Mouse (Mus musculus) forebrain, embryonic 16.5 days (tissue): Measurements from ENCODE around the gene Abtb1. TPM values are rescaled to one million over a fixed set of nuclear protein-coding genes. Genes with fewer than 3 reads are reported as not detected.

Experiments used
- ATAC-seq: fragments of 200-750 bp; cut with Nextera tagmentation; 2 replicates; pipeline ENCODE4 v1.8.0; 2017; ENCODE audit warnings: mild to moderate bottlenecking, moderate library complexity
- H3K27ac ChIP-seq: fragments of 300-500 bp; sonication (generic); 2 replicates; pipeline ENCODE4 v1.5.1; 2014; ENCODE audit warnings: low read length, control low read depth
- H3K27me3 ChIP-seq: fragments of 300-500 bp; sonication (generic); replicated peaks from 2 replicates; pipeline ENCODE4 v1.6.1; 2014; ENCODE audit warnings: low read length; ENCODE audit not compliant: control insufficient read depth, insufficient read depth
- H3K36me3 ChIP-seq: fragments of 300-500 bp; sonication (generic); 2 replicates; pipeline ENCODE4 v1.6.1; 2014; ENCODE audit not compliant: control insufficient read depth, insufficient read depth
- H3K4me1 ChIP-seq: fragments of 300-500 bp; sonication (generic); replicated peaks from 2 replicates; pipeline ENCODE4 v1.6.1; 2014; ENCODE audit warnings: low read length; ENCODE audit not compliant: control insufficient read depth, insufficient read depth
- H3K4me2 ChIP-seq: fragments of 300-500 bp; sonication (generic); 2 replicates; pipeline ENCODE4 v1.6.1; 2014; ENCODE audit warnings: mild to moderate bottlenecking, low read length, control low read depth
- H3K4me3 ChIP-seq: fragments of 300-500 bp; sonication (generic); replicated peaks from 2 replicates; pipeline ENCODE4 v1.5.1; 2014; ENCODE audit warnings: mild to moderate bottlenecking, low read length, control low read depth
- H3K9ac ChIP-seq: fragments of 300-500 bp; sonication (generic); replicated peaks from 2 replicates; pipeline ENCODE4 v1.6.1; 2014; ENCODE audit warnings: low read depth, low read length, control low read depth
- H3K9me3 ChIP-seq: fragments of 300-500 bp; sonication (generic); 2 replicates; pipeline ENCODE4 v1.6.1; 2016; ENCODE audit warnings: low read length; ENCODE audit not compliant: control insufficient read depth
- WGBS: fragments of 180-500 bp; shearing (Covaris S2); extraction: QIAGEN DNeasy Blood & Tissue Kit; methylation state at CpG from one replicate; pipeline ENCODE4 v1.1.7; 2014; 5-methylcytosine and 5-hydroxymethylcytosine counted together
- polyA plus RNA-seq: library from polyadenylated mRNA; unstranded; fragments of >200 nt; fragmentation: Nextera tagmentation; extraction: Ambion mirVana; gene quantifications from 2 replicates; pipeline ENCODE4 v1.2.1, GENCODE M21; 2015

Gene Abtb1
- polyA plus RNA-seq, 1 experiment from 2014 or later: 44.7 TPM

- Histone ChIP-seq H3K27ac (no peak overlapping the region), H3K27me3 (no peaks in the 10 kb centered on the region), H3K4me1 (peaks cover 20% of the 10 kb centered on the region), H3K4me3 (no peak overlapping the region), H3K9ac (no peak overlapping the region), H3K36me3 (peaks cover 27% of the 10 kb centered on the region), H3K9me3 (no peaks in the 10 kb centered on the region), H3K4me2 (no peak overlapping the region)
- ATAC-seq: no peak
- 80% methylated on average over 9 of the region's 9 CpGs for WGBS
Observed at GRCm38 (mm10) chr6:88843781-88844725, 2.3 kb upstream of the Abtb1 start.

- no peaks in the 10 kb centered on the region for H3K27me3 ChIP-seq
- no peak overlapping the region; the same call in 1 of the 2 replicates for H3K27ac ChIP-seq
- no peak for ATAC-seq
- WGBS: 74% methylated on average over 7 of the region's 7 CpGs
- peaks cover 20% of the 10 kb centered on the region for H3K4me1 ChIP-seq
- H3K4me3 ChIP-seq: peak overlapping the region; percentile 81; the same call in 1 of the 2 replicates
- H3K4me2 ChIP-seq: peak overlapping the region; percentile 97; the same call in 1 of the 2 replicates
- H3K9me3 ChIP-seq: no peaks in the 10 kb centered on the region
- no peak overlapping the region; the same call in 1 of the 2 replicates for H3K9ac ChIP-seq
- H3K36me3 ChIP-seq: peaks cover 27% of the 10 kb centered on the region
Observed at GRCm38 (mm10) chr6:88843241-88843640, 1.5 kb upstream of the Abtb1 start.

DNA sequence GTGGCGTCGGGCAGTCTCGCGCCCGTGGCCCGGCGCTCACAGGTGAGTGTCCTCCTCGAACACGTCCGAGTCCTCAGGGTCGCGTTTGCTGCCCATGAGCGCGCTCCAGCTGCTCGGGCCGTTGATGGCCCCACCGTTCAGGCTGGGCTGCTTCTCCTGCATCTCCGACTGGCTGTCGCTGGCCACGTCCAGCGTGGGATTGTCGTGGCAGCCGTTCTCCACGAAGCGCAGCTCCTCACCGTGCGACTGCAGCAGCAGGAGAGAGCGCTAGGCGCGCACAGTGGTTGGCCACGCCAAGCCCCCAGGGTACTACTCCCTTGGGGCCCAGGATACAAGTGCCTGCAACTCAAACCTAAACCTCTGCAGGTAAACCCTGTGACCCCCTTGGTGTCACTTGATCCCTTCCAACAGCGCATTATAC is 957 bp upstream of the Abtb1 start:
- WGBS: 2% methylated on average over 32 of the region's 32 CpGs
- Histone ChIP-seq H3K27me3 (no peaks in the 10 kb centered on the region), H3K4me3 (peak overlapping the region; percentile 81), H3K4me2 (peak overlapping the region; percentile 97), H3K27ac (peak overlapping the region; percentile 66), H3K9me3 (no peaks in the 10 kb centered on the region), H3K4me1 (peaks cover 20% of the 10 kb centered on the region), H3K9ac (peak overlapping the region; percentile 53), H3K36me3 (peaks cover 27% of the 10 kb centered on the region)
- ATAC-seq: peak; percentile 5

GRCm38 (mm10) chr6:88841514-88841780 is 337 bp downstream of the Abtb1 start:
- peak; percentile 19 for ATAC-seq
- no peaks in the 10 kb centered on the region for H3K9me3 ChIP-seq

GRCm38 (mm10) chr6:88840791-88841513 is 832 bp downstream of the Abtb1 start:
- Histone ChIP-seq H3K27me3 (no peaks in the 10 kb centered on the region), H3K27ac (peak overlapping the region; percentile 66), H3K9ac (peak overlapping the region; percentile 85), H3K4me1 (peaks cover 20% of the 10 kb centered on the region), H3K9me3 (no peaks in the 10 kb centered on the region), H3K4me2 (peak overlapping the region; percentile 97), H3K36me3 (peaks cover 28% of the 10 kb centered on the region), H3K4me3 (peak overlapping the region; percentile 81)
- ATAC-seq: no peak
- WGBS: 54% methylated on average over 9 of the region's 9 CpGs

More at GRCm38 (mm10) chr6:88841514-88841780, 337 bp downstream of the Abtb1 start:
- Histone ChIP-seq H3K27me3 (no peaks in the 10 kb centered on the region), H3K9ac (peak overlapping the region; percentile 85), H3K4me3 (peak overlapping the region; percentile 81), H3K4me1 (peaks cover 20% of the 10 kb centered on the region), H3K36me3 (peaks cover 26% of the 10 kb centered on the region), H3K27ac (peak overlapping the region; percentile 66), H3K4me2 (peak overlapping the region; percentile 97)
- 0% methylated on average over 18 of the region's 22 CpGs for WGBS

GRCm38 (mm10) chr6:88840211-88840610 is 1.6 kb downstream of the Abtb1 start:
- Histone ChIP-seq H3K4me3 (no peak overlapping the region), H3K4me1 (peaks cover 20% of the 10 kb centered on the region), H3K9ac (no peak overlapping the region), H3K4me2 (no peak overlapping the region; the same call in 1 of the 2 replicates), H3K36me3 (peaks cover 27% of the 10 kb centered on the region), H3K27me3 (no peaks in the 10 kb centered on the region), H3K9me3 (no peaks in the 10 kb centered on the region), H3K27ac (no peak overlapping the region)
- WGBS: 67% methylated on average over 3 of the region's 3 CpGs
- ATAC-seq: no peak

DNA sequence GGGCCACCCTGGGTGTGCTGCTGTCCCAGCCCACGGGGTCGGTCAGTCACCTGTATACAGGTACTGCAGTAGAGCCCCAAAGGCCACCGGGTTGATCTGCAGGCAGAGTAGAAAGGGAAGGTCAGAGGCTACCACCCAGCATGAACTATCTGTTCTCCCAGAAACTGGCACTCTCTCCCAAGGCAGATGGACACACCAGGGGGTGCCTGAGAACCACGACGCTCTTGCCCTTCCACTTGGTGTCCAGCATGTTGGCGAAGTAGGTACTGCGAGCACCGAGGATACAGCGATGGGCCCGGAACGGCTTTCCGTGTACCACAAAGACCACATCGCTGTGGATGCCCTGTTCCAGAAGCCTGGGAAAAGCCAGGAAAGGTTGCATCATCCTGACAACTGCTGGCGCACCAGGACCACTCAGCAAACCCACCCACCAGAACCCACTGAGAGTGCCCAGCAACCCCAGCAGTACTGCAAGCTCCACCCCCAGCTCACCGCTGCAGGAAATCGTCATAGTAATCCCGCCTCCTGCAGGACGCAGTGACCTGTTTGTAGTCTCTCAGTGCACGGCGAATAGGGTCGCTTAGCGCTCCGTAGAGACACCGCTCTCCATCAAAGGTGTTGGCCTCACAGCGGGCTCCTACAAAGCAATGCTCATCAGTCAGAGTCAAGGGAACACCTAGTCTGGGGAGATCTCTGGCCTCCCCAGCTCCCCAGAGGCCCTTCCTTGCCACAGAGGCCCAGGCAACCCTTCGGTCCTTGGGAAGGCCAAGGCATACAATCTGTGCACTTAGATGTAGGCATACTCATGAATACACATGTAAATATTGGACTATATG is 2.4 kb downstream of the Abtb1 start:
- 86% methylated on average over 26 of the region's 26 CpGs for WGBS
- no peak overlapping the region for H3K4me2 ChIP-seq
- peaks cover 27% of the 10 kb centered on the region for H3K36me3 ChIP-seq

GRCm38 (mm10) chr6:88838613-88839012 is 3.2 kb downstream of the Abtb1 start:
- ATAC-seq: no peak
- peaks cover 25% of the 10 kb centered on the region for H3K36me3 ChIP-seq
- no peak overlapping the region for H3K4me2 ChIP-seq
- no peak overlapping the region for H3K4me3 ChIP-seq
- WGBS: 91% methylated on average over 10 of the region's 10 CpGs
- H3K4me1 ChIP-seq: peaks cover 20% of the 10 kb centered on the region
- H3K9ac ChIP-seq: no peak overlapping the region
- no peak overlapping the region for H3K27ac ChIP-seq
- H3K9me3 ChIP-seq: no peaks in the 10 kb centered on the region
- H3K27me3 ChIP-seq: no peaks in the 10 kb centered on the region

More for the DNA sequence above, 2.4 kb downstream of the Abtb1 start:
- peaks cover 20% of the 10 kb centered on the region for H3K4me1 ChIP-seq
- no peak for ATAC-seq
- H3K27me3 ChIP-seq: no peaks in the 10 kb centered on the region
- H3K9ac ChIP-seq: no peak overlapping the region
- H3K4me3 ChIP-seq: no peak overlapping the region
- no peaks in the 10 kb centered on the region for H3K9me3 ChIP-seq
- no peak overlapping the region for H3K27ac ChIP-seq
